ENCODE assay signal across 8 mouse cellular contexts in the genomic region with DNA sequence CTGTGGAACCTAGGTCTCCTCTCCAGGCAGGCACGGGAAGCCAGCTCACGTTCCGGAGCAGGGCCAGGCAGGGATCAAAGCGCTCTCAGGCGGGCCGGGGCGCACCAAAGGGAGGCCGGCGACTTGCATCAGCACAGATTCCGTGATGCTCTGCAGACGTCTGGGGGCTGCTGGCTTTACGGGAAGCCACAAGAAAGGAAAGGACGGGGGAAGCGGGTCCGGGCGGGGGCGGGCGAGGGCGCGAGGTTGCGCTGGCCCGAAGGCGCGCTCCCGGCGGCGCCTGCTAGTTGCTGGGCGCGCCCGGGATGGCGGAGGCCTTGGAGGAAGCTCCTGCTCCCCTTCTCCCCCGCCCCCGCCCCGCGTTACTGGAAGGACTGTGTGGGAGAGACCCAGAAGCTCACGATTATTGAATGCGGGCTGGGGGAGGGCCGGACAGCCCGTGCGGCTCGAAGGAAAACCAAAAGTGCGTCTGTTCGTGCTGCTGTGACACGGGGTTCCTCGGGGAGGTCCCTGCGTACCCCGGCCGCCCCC. TPM values are rescaled to one million over a fixed set of nuclear protein-coding genes. Genes with fewer than 3 reads are reported as not detected.
DNase-seq lines count a peak whose midpoint lies in the region; ATAC-seq and TF ChIP-seq lines count a peak whose summit lies in the region.

No protein-coding gene starts in this region.

- H3K27me3 ChIP-seq in CH12.LX (replicated peaks): peaks cover 35% of the 10 kb centered on the region
- H3K27me3 ChIP-seq in forebrain, embryonic 14.5 days (replicated peaks; ENCODE audit: control insufficient read depth, insufficient read depth, low read length): peaks cover 47% of the 10 kb centered on the region
- no peaks in the 10 kb centered on the region for H3K27me3 ChIP-seq in heart, postnatal 0 days (ENCODE audit: control insufficient read depth, insufficient read depth, low read length)
- peaks cover 85% of the 10 kb centered on the region for H3K27me3 ChIP-seq in liver, embryonic 15.5 days
- H3K27me3 ChIP-seq in neural tube, embryonic 11.5 days (ENCODE audit: control insufficient read depth, insufficient read depth, low read length): peaks cover 50% of the 10 kb centered on the region
- H3K27me3 ChIP-seq in thymus, adult 2 months (ENCODE audit: control insufficient read depth, insufficient read depth, low read length): peaks cover 2% of the 10 kb centered on the region; the same call in 1 of the 2 replicates

- no peaks in the 10 kb centered on the region for H3K79me2 ChIP-seq in CH12.LX (replicated peaks; ENCODE audit: control insufficient read depth, extremely low read depth, insufficient read depth, poor library complexity, severe bottlenecking)

- no peak for TF ChIP-seq CTCF in CH12.LX (conservative IDR thresholded peaks at IDR 0.05 in 1 of 2, IDR thresholded peaks at IDR 0.05 in 1 of 2; ENCODE audit: low read depth in 2 of 2, low read length in 2 of 2)
- TF ChIP-seq CTCF in heart, postnatal 0 days (IDR thresholded peaks at IDR 0.05; ENCODE audit: low read depth): no peak
- TF ChIP-seq CTCF in thymus, adult 2 months (IDR thresholded peaks at IDR 0.05; ENCODE audit: borderline replicate concordance, control insufficient read depth, extremely low read depth, insufficient read depth, low read length, poor library complexity): no peak

- H3K9ac ChIP-seq in CH12.LX (ENCODE audit: insufficient read depth, low read depth): no peak overlapping the region
- H3K9ac ChIP-seq in forebrain, embryonic 14.5 days (ENCODE audit: low read length): peak overlapping the region; percentile 67
- H3K9ac ChIP-seq in heart, postnatal 0 days (replicated peaks; ENCODE audit: low read depth, low read length): peak overlapping the region; percentile 75
- H3K9ac ChIP-seq in liver, embryonic 15.5 days: no peak overlapping the region
- peak overlapping the region; percentile 55 for H3K9ac ChIP-seq in neural tube, embryonic 11.5 days (ENCODE audit: low read length)

- no peaks in the 10 kb centered on the region for H3K36me3 ChIP-seq in CH12.LX (replicated peaks in 1 of 2; ENCODE audit: control insufficient read depth in 1 of 2, insufficient read depth in 1 of 2, low read length in 1 of 2)
- no peaks in the 10 kb centered on the region for H3K36me3 ChIP-seq in forebrain, embryonic 14.5 days (ENCODE audit: control insufficient read depth, insufficient read depth, low read length)
- no peaks in the 10 kb centered on the region for H3K36me3 ChIP-seq in heart, postnatal 0 days (replicated peaks; ENCODE audit: control insufficient read depth, insufficient read depth, low read length)
- no peaks in the 10 kb centered on the region for H3K36me3 ChIP-seq in liver, embryonic 15.5 days (replicated peaks)
- H3K36me3 ChIP-seq in neural tube, embryonic 11.5 days (ENCODE audit: control insufficient read depth, insufficient read depth, low read length): no peaks in the 10 kb centered on the region
- H3K36me3 ChIP-seq in thymus, adult 2 months (ENCODE audit: control insufficient read depth, insufficient read depth, low read length): no peaks in the 10 kb centered on the region

- no peak overlapping the region for H3K27ac ChIP-seq in CH12.LX (ENCODE audit: insufficient read depth, low read depth)
- peak overlapping the region; percentile 8 for H3K27ac ChIP-seq in brown adipose tissue, adult 24 weeks (replicated peaks; ENCODE audit: low read depth, low read length)
- H3K27ac ChIP-seq in forebrain, embryonic 14.5 days (ENCODE audit: low read depth, low read length): no peak overlapping the region
- H3K27ac ChIP-seq in heart, postnatal 0 days (ENCODE audit: low read depth): peak overlapping the region; percentile 98
- peak overlapping the region; percentile 82; the same call in 1 of the 2 replicates for H3K27ac ChIP-seq in liver, embryonic 15.5 days (replicated peaks)
- H3K27ac ChIP-seq in neural tube, embryonic 11.5 days (ENCODE audit: low read depth, low read length): 0 out of 2 replicates have a peak overlapping the region, but pooled peaks have one; percentile 14
- H3K27ac ChIP-seq in thymus, adult 2 months (ENCODE audit: control insufficient read depth, insufficient read depth, low read length): no peak overlapping the region

- ATAC-seq in forebrain, embryonic 14.5 days: peak; percentile 28
- peak; percentile 9; the same call in 1 of the 2 replicates for ATAC-seq in heart, postnatal 0 days (ENCODE audit: insufficient read depth, low read depth)
- ATAC-seq in liver, embryonic 15.5 days (ENCODE audit: insufficient read depth): no peak
- ATAC-seq in neural tube, embryonic 11.5 days (ENCODE audit: insufficient read depth, low FRiP score, low TSS enrichment): no peak

- TF ChIP-seq EP300 in CH12.LX (IDR thresholded peaks at IDR 0.05; ENCODE audit: low read length): no peak
- TF ChIP-seq EP300 in heart, postnatal 0 days (IDR thresholded peaks at IDR 0.05; ENCODE audit: low read depth): 0 out of 2 replicates have a peak, but pooled peaks have one; percentile 23

- TF ChIP-seq POLR2A in CH12.LX (IDR thresholded peaks at IDR 0.05; ENCODE audit: low read depth, low read length): no peak
- no peak for TF ChIP-seq POLR2A in thymus, adult 2 months (IDR thresholded peaks at IDR 0.05; ENCODE audit: control insufficient read depth, extremely low read depth, insufficient read depth, low read length, poor library complexity)

- in situ Hi-C loops in CH12.LX (cut with MboI; ENCODE audit: low pct_ligation_motif_present, low pct_unique_long_range_greater_than_20kb, low sequenced_read_pairs): loop anchor here (10.0 kb wide), 1 partner anchor 438 kb away; a partner anchor contains a TSS

- WGBS in forebrain, embryonic 14.5 days: 2% methylated on average over 47 of the region's 48 CpGs
- under 1% methylated on average over 43 of the region's 48 CpGs for WGBS in heart, postnatal 0 days
- WGBS in liver, embryonic 15.5 days (ENCODE audit: insufficient replicate concordance): under 1% methylated on average over 46 of the region's 48 CpGs
- under 1% methylated on average over 37 of the region's 48 CpGs for WGBS in neural tube, embryonic 11.5 days
- under 1% methylated on average over 48 of the region's 48 CpGs for WGBS in thymus, adult 2 months

- H3K9me3 ChIP-seq in CH12.LX (replicated peaks; ENCODE audit: low read length): no peaks in the 10 kb centered on the region
- H3K9me3 ChIP-seq in forebrain, embryonic 14.5 days (replicated peaks; ENCODE audit: control insufficient read depth, low read length): no peaks in the 10 kb centered on the region
- H3K9me3 ChIP-seq in heart, postnatal 0 days (replicated peaks; ENCODE audit: control insufficient read depth, low read length): no peaks in the 10 kb centered on the region
- H3K9me3 ChIP-seq in liver, embryonic 15.5 days (replicated peaks): no peaks in the 10 kb centered on the region
- H3K9me3 ChIP-seq in neural tube, embryonic 11.5 days (ENCODE audit: control insufficient read depth, low read length): no peaks in the 10 kb centered on the region

- H3K4me2 ChIP-seq in CH12.LX (ENCODE audit: insufficient read depth, low read depth, poor library complexity, severe bottlenecking): peak overlapping the region; percentile 33
- peak overlapping the region; percentile 95 for H3K4me2 ChIP-seq in forebrain, embryonic 14.5 days (ENCODE audit: low read length)
- H3K4me2 ChIP-seq in heart, postnatal 0 days (ENCODE audit: low read depth, low read length): peak overlapping the region; percentile 85
- peak overlapping the region; percentile 75 for H3K4me2 ChIP-seq in liver, embryonic 15.5 days
- peak overlapping the region; percentile 91 for H3K4me2 ChIP-seq in neural tube, embryonic 11.5 days (ENCODE audit: low read depth)

- no peak for TF ChIP-seq RAD21 in CH12.LX (IDR thresholded peaks at IDR 0.05; ENCODE audit: low read depth, low read length)

- DNase-seq in CH12.LX (ENCODE audit: extremely low read depth): no peak
- DNase-seq in forebrain, embryonic 14.5 days (ENCODE audit: low spot score): peak; percentile 53
- peak; percentile 71 for DNase-seq in heart, postnatal 0 days (ENCODE audit: low spot score)
- DNase-seq in kidney, postnatal 4 days: peak; percentile 77 to 88
- DNase-seq in neural tube, embryonic 11.5 days (ENCODE audit: low spot score): peak; percentile 68
- DNase-seq in thymus, adult 2 months: peak; percentile 17

- peak overlapping the region in 1 of 3 experiments; percentile 54 for H3K4me3 ChIP-seq in CH12.LX (replicated peaks in 1 of 3; ENCODE audit: low read depth in 2 of 3, low read length in 2 of 3, poor library complexity in 1 of 3)
- H3K4me3 ChIP-seq in brown adipose tissue, adult 24 weeks (ENCODE audit: insufficient read depth, low read depth, low read length): peak overlapping the region; percentile 53
- peak overlapping the region; percentile 53 for H3K4me3 ChIP-seq in forebrain, embryonic 14.5 days (ENCODE audit: low read depth, low read length)
- peak overlapping the region; percentile 89 for H3K4me3 ChIP-seq in heart, postnatal 0 days (ENCODE audit: low read depth, low read length)
- peak overlapping the region; percentile 60 for H3K4me3 ChIP-seq in liver, embryonic 15.5 days (replicated peaks)
- peak overlapping the region; percentile 54 for H3K4me3 ChIP-seq in neural tube, embryonic 11.5 days (ENCODE audit: low read depth, low read length)
- peak overlapping the region; percentile 26 for H3K4me3 ChIP-seq in thymus, adult 2 months (ENCODE audit: control insufficient read depth, insufficient read depth, low read length)

- peaks cover 0 to 2% of the 10 kb centered on the region in 2 experiments; a peak in 2 of 4 replicates for H3K4me1 ChIP-seq in CH12.LX (ENCODE audit: control insufficient read depth in 1 of 2, insufficient read depth in 2 of 2)
- peaks cover 4% of the 10 kb centered on the region; the same call in 1 of the 2 replicates for H3K4me1 ChIP-seq in brown adipose tissue, adult 24 weeks (ENCODE audit: control insufficient read depth, insufficient read depth, insufficient read length, low read length)
- peaks cover 13% of the 10 kb centered on the region for H3K4me1 ChIP-seq in forebrain, embryonic 14.5 days (ENCODE audit: control insufficient read depth, insufficient read depth, low read length)
- 0 out of 2 replicates have a peak, but pooled peaks cover 4% of the 10 kb centered on the region for H3K4me1 ChIP-seq in heart, postnatal 0 days (ENCODE audit: control insufficient read depth, insufficient read depth)
- H3K4me1 ChIP-seq in liver, embryonic 15.5 days (replicated peaks): peaks cover 16% of the 10 kb centered on the region
- H3K4me1 ChIP-seq in neural tube, embryonic 11.5 days (ENCODE audit: control insufficient read depth, insufficient read depth, low read length): peaks cover 6% of the 10 kb centered on the region; the same call in 1 of the 2 replicates
- peaks cover 21% of the 10 kb centered on the region for H3K4me1 ChIP-seq in thymus, adult 2 months (replicated peaks; ENCODE audit: control insufficient read depth, insufficient read depth, low read length)

- dilution Hi-C loops in CH12.LX (cut with MboI; ENCODE audit: extremely low pct_ligation_motif_present, extremely low pct_unique_long_range_greater_than_20kb, low sequenced_read_pairs): no loop called here

RNA-seq across cellular contexts. Expression of a gene that starts 2.6 kb away (rescaled TPM):
- total RNA-seq in CH12.LX (2012; rRNA removed): 0.17 and 0.59 TPM in 2 replicates
- total RNA-seq in CH12.LX (2014; rRNA removed): 0.23 TPM in 2 replicates
- polyA plus RNA-seq in CH12.LX (2012; ENCODE audit: insufficient read length, low read depth): 0.52 and 0.91 TPM in 2 replicates
- polyA plus RNA-seq in brown adipose tissue, adult 24 weeks (2012; ENCODE audit: insufficient read depth, insufficient read length, missing spikeins): 18.5 and 20.0 TPM in 2 replicates
- polyA plus RNA-seq in forebrain, embryonic 14.5 days (2014; fragmentation: Nextera tagmentation; extraction: Ambion mirVana): 1.8 and 2.7 TPM in 2 replicates
- total RNA-seq in heart, postnatal 0 days (2014; rRNA removed; ENCODE audit: low replicate concordance): 15.7 and 18.6 TPM in 2 replicates
- 1.4 and 1.5 TPM in 2 replicates for polyA plus RNA-seq in heart, postnatal 0 days (2015; fragmentation: Nextera tagmentation; extraction: Ambion mirVana)
- polyA plus RNA-seq in liver, embryonic 15.5 days (2015; fragmentation: Nextera tagmentation; extraction: Ambion mirVana): 0.58 and 0.62 TPM in 2 replicates
- polyA plus RNA-seq in neural tube, embryonic 11.5 days (2014; fragmentation: Nextera tagmentation; extraction: Ambion mirVana): 0.48 and 0.96 TPM in 2 replicates
- polyA plus RNA-seq in thymus, adult 2 months (2012; rRNA removed): 8.5 and 9.2 TPM in 2 replicates

Comparison
In these comparisons a context has a peak if more than half of its experiments do, and no peak if none do; other contexts are left out.
1. H3K27ac ChIP-seq: peak in brown adipose tissue, adult 24 weeks (single experiment), heart, postnatal 0 days (single experiment), liver, embryonic 15.5 days (single experiment) and neural tube, embryonic 11.5 days (single experiment); none in CH12.LX (single experiment), forebrain, embryonic 14.5 days (single experiment) and thymus, adult 2 months (single experiment).
2. H3K4me2 ChIP-seq: peak in every context shown above with its lines; median percentile 95 in forebrain, embryonic 14.5 days; 91 in neural tube, embryonic 11.5 days; 85 in heart, postnatal 0 days; 75 in liver, embryonic 15.5 days; 33 in CH12.LX.
3. H3K9ac ChIP-seq: peak in forebrain, embryonic 14.5 days (single experiment), heart, postnatal 0 days (single experiment) and neural tube, embryonic 11.5 days (single experiment); none in CH12.LX (single experiment) and liver, embryonic 15.5 days (single experiment).
4. ATAC-seq: peak in forebrain, embryonic 14.5 days (single experiment) and heart, postnatal 0 days (single experiment); none in liver, embryonic 15.5 days (single experiment) and neural tube, embryonic 11.5 days (single experiment).